Mouse (Mus musculus) cerebellum, adult 11 months (tissue): ENCODE measurements around the gene Pbx1.
A peak's percentile ranks its signal among the peaks of the same experiment; 100 is the strongest.
"Not testable (repeated sequence)": the region's sequence is repeated elsewhere in the genome, so short reads cannot be mapped to it uniquely, and the experiment has no call there.

Experiments used
- DNase-seq: peaks from one replicate; pipeline ENCODE4 v3.0.0; 2022

Pbx1 gene

GRCm38 (mm10) chr1:168432232-168432280 lies at the start of gene Pbx1:
Gene Pbx1 (minus strand): TSS chr1:168432270.
- not testable (repeated sequence) for DNase-seq

- no peak for DNase-seq
These were observed 47.6 kb upstream of the Pbx1 start for GRCm38 (mm10) chr1:168479626-168480025.

- DNase-seq = no peak
These were observed 46.8 kb upstream of the Pbx1 start for GRCm38 (mm10) chr1:168478829-168479228.

- no peak for DNase-seq
These were observed 44.8 kb upstream of the Pbx1 start for GRCm38 (mm10) chr1:168476917-168477316.

- no peak for DNase-seq
These were observed 44.3 kb upstream of the Pbx1 start for GRCm38 (mm10) chr1:168476216-168476897.

- DNase-seq = no peak
These were observed 43.6 kb upstream of the Pbx1 start for GRCm38 (mm10) chr1:168475579-168476208.

GRCm38 (mm10) chr1:168473255-168474069 lies 41.4 kb upstream of the Pbx1 start:
- DNase-seq = no peak

- DNase-seq = no peak
These were observed 40.6 kb upstream of the Pbx1 start for GRCm38 (mm10) chr1:168472545-168473254.

- no peak for DNase-seq
These were observed 27.4 kb upstream of the Pbx1 start for GRCm38 (mm10) chr1:168459426-168459825.

- no peak for DNase-seq
These were observed 25.2 kb upstream of the Pbx1 start for GRCm38 (mm10) chr1:168457191-168457747.

GRCm38 (mm10) chr1:168455178-168455577 lies 23.1 kb upstream of the Pbx1 start:
- no peak for DNase-seq

- DNase-seq = no peak
These were observed 1.6 kb upstream of the Pbx1 start for GRCm38 (mm10) chr1:168433671-168434070.

GRCm38 (mm10) chr1:168432281-168432725 lies 233 bp upstream of the Pbx1 start:
- DNase-seq = peak; percentile 96

GRCm38 (mm10) chr1:168431711-168432231 lies 299 bp downstream of the Pbx1 start:
- no peak for DNase-seq

GRCm38 (mm10) chr1:168430868-168431710 lies 981 bp downstream of the Pbx1 start:
- DNase-seq = peak; percentile 54

GRCm38 (mm10) chr1:168429856-168430644 lies 2.0 kb downstream of the Pbx1 start:
- no peak for DNase-seq

GRCm38 (mm10) chr1:168429406-168429805 lies 2.7 kb downstream of the Pbx1 start:
- no peak for DNase-seq

- no peak for DNase-seq
These were observed 3.8 kb downstream of the Pbx1 start for GRCm38 (mm10) chr1:168428255-168428654.

GRCm38 (mm10) chr1:168427596-168427995 lies 4.5 kb downstream of the Pbx1 start:
- DNase-seq = no peak

- DNase-seq = no peak
These were observed 5.2 kb downstream of the Pbx1 start for GRCm38 (mm10) chr1:168426900-168427299.

- DNase-seq = no peak
These were observed 5.8 kb downstream of the Pbx1 start for GRCm38 (mm10) chr1:168426281-168426680.
